Mouse (Mus musculus): ENCODE results near the gene Foxj2.
A peak's percentile ranks its signal among the peaks of the same experiment; 100 is the strongest.

The Foxj2 gene

GRCm38 (mm10) chr6:122819306-122820070, at the start of gene Foxj2:
Foxj2 (plus strand) TSS chr6:122819914.
- DNase-seq (ENCODE audit: low read depth) = peak; percentile 87

DNA sequence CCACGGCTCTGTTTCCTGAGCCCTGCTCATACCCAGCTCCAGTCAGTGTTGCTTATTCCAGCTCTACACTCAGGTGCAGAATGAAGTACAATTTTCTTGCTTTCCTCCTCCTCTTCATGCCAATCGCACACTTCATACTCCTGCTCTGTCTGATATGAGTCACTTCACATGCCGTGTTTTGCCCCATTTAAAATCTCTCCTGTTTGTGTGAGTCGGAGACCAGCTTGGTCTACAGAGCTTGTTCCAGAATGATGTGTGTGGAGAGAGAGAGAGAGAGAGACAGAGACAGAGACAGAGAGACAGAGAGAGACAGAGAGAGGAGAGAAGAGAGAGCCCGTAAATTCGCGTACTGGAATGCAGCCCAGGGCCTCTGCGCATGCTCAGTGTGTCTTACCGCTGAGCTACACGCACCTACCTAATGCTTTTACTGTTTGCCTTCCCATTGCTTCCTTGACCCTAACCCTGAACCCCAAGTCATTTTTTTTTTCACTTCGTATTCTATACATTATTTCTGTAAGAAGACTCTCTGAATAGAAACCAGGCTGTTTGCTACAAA, 48.9 kb upstream of the Foxj2 start:
- DNase-seq (ENCODE audit: low read depth) = peak; percentile 28

DNA sequence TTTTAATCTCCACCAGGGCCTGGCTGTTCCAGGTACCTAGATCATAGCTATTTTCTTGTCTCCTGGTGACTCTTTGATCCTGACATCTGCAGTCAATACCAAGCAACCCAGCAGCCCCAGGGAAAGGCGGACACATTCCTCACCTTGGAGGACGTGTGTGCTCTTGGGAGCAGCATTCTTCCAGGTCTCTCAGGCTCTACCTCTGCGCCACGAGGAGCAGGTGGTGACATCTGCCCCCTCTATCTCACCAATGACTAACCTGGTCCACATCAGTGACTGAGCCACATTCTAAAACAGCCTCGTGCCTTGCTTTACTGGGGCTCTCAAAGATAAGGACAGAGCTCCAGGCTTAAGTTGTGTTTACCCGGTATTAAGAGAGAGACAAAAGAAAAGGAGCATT, 47.0 kb upstream of the Foxj2 start:
- DNase-seq (ENCODE audit: low read depth) = no peak

DNA sequence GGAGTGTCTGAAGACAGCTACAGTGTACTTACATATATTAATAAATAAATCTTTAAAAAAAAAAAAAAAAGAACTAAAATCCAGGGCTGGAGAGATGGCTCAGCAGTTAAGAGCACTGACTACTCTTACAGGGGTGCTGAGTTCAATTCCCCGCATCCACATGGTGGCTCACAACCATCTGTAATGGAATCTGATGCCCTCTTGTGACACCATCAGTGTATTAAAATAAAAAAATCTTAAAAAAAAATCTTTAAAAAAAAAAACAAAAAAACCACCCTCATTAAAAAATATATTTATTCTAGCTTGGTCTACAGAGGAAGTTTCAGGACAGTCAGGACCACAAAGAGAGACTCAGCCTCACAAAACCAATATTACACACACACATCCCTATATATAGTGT, 45.4 kb upstream of the Foxj2 start:
- DNase-seq (ENCODE audit: low read depth) = no peak

DNA sequence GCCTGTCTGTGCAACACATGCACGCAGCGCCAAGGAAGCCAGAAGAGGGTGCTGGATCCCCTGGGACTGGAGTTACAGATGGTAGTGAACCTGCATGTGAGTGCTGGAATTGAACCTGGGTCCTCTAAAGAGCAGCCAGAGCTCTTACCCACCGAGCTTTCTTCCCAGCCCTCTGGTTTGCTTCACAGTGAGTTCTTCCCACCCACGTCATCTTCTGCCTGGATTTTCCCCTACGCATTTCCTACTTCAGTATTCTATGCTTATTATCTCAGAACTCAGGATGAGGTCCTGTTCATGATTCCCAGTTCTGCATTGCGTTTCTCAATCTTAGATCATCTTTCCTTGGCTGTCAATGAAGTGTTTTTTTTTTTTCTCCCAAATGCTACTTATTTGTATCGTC, 43.7 kb upstream of the Foxj2 start:
- no peak for DNase-seq (ENCODE audit: low read depth)

DNA sequence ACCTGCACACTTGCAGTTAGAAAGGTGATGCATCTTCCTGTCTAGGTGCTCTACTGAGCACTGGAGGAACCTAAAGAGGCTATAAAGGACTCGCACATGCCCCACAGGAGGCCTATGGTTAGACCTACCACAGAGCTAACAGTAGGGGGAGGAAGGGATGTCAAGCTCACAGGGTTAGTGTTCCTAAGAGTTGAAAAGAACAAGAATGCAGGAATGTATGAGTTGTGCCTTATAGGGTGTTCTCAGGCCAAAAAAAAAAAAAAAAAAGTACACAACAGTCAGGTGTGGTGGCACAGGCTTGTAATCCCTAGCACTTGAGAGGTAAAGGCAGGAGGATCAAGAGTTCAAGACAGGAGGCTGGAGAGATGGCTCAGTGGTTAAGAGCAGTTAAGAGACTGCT, 39.8 kb upstream of the Foxj2 start:
- no peak for DNase-seq (ENCODE audit: low read depth)

DNA sequence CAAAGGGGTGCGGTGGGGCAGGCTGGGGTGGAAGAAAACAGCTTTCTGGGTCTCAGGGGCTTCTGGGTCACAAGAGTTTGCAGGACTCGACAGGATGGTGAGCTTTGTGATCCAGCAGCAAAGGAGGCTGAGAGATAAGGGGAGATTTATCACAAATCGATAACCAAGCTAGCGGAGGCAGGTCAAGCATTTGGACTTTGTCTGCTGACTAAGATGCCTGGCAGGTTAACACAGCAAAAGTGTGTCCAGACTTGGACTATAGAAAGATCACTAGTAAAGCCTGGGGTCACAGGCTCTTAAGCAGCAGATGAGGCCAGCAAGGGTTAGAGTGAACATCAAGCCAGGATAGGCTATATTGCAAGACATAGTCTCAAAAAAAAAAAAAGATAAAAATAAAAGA, 38.5 kb upstream of the Foxj2 start:
- DNase-seq (ENCODE audit: low read depth) = no peak

- peak; percentile 78 for DNase-seq (ENCODE audit: low read depth)
Observed at GRCm38 (mm10) chr6:122782164-122782563, 37.5 kb upstream of the Foxj2 start.

DNA sequence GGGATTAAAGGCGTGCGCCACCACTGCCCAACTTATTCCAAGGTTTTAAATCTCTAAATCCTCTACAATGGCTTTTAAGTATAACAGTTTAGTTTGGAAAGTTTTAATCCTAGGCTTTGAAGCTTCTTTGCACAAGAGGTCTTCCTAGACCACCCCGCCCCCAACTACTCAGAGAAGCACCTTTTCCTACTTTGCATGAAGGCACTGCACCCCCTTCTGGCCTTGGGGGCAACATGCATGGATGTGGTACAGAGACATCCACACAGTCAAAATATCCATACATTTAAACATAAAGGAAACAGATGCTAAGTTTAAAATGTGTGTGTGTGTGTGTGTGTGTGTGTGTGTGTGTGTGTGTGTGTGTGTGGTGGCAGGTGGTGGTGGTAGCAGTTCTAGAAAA, 34.8 kb upstream of the Foxj2 start:
- peak; percentile 44 for DNase-seq (ENCODE audit: low read depth)

- peak; percentile 81 for DNase-seq (ENCODE audit: low read depth)
Observed at GRCm38 (mm10) chr6:122786275-122786674, 33.4 kb upstream of the Foxj2 start.

DNA sequence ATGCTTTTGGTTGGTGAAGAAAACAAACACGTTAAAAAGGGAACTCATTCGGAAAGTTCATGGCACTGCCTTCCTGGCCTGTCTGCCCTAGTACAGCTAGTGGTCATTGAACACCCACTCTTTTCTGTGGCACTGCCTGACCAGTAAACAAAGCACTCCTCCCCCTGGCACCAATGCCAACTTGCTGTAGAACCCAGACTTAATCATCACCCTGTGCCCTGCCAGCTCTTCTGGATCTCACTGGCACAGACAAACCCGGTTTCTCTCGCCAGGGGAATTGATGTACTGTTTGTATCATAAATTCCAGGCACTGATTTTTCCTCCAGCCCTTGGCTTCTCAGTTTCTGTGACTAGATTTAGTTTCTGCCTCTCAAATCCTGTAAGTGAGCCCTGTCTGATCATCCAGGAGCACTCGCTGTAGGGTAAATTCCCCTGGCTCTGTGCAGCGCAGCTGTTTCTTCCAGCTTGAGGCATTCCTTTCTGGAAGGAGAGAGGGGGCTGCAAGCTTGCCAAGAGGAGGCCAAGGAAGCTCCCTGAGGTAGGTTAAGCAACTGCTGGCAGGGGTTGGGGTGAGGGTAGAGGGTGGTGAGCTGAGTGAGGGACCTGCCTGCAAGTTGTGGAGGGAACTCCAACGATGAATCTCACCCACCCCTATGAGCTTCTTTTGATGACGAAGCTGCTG, 24.3 kb upstream of the Foxj2 start:
- peak; percentile 59 for DNase-seq (ENCODE audit: low read depth)

GRCm38 (mm10) chr6:122800640-122801300, 18.9 kb upstream of the Foxj2 start:
- no peak for DNase-seq (ENCODE audit: low read depth)

- no peak for DNase-seq (ENCODE audit: low read depth)
Observed at GRCm38 (mm10) chr6:122801301-122801800, 18.4 kb upstream of the Foxj2 start, which contains the start of gene Slc2a3. Slc2a3 (minus strand) TSS chr6:122801640.

GRCm38 (mm10) chr6:122801801-122802514, 17.8 kb upstream of the Foxj2 start:
- DNase-seq (ENCODE audit: low read depth) = no peak

- peak; percentile 89 for DNase-seq (ENCODE audit: low read depth)
Observed at GRCm38 (mm10) chr6:122804418-122804817, 15.3 kb upstream of the Foxj2 start.

DNA sequence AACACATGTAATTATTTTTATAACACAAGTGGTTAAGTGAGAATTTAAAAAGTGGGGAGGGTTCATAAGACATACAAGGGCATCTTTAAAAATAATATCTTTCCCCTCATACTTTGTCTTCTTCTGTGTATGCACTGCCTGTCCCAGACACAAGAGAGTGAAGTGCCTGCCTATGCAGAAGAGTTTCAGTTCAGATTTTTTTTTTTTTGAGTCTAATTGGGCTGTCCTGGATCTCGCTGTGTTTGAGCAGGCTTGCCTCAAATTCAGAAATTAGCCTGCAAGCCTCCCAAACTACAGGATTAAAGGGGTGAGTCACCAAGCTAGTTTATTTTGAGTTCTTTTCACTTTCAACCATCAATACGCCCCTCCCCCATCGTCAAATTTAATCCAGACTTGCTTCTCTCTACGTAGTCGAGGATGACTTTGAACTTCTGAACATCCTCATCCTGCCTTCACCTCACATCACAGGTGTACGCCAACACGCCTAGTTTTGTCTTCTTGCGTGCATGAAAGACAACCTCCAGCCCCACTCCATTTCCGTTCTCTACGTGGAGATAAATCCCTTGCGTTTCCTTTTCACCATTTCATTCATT, 9.6 kb upstream of the Foxj2 start:
- peak; percentile 80 for DNase-seq (ENCODE audit: low read depth)

DNA sequence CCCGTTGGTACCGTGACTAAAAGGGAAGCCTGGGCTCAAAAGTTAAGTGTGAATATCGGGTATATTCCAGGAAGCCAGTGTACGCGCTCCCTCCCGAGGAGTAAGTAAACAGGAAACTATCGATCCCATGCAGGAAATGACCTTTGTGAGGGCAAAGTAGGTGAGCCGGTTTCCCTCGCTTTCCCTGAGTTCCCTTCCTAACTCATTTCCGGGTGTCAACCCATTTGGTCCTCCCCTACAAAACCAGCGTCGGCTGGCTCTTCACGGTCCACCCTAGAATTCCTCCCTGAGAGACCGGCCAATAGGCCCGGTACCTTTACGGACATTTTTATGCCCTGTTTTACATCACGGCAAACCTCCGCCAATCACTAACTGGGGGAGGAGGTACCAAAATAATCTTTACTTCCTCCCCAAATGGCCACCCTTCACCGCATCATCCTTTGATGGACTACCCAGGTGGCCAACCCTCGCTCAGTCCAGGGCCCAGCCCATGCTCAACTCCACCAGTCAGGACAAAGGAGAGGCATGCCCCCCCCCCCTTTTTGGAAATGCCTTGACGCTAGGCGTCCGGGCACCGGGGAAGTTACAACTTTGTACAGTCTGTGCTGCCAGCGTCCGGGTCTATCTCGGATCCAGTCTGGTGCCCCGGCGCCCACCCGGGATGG, 9.0 kb upstream of the Foxj2 start:
- DNase-seq (ENCODE audit: low read depth) = peak; percentile 99

- DNase-seq (ENCODE audit: low read depth) = peak; percentile 96
Observed at GRCm38 (mm10) chr6:122811280-122811652, 8.4 kb upstream of the Foxj2 start.

DNA sequence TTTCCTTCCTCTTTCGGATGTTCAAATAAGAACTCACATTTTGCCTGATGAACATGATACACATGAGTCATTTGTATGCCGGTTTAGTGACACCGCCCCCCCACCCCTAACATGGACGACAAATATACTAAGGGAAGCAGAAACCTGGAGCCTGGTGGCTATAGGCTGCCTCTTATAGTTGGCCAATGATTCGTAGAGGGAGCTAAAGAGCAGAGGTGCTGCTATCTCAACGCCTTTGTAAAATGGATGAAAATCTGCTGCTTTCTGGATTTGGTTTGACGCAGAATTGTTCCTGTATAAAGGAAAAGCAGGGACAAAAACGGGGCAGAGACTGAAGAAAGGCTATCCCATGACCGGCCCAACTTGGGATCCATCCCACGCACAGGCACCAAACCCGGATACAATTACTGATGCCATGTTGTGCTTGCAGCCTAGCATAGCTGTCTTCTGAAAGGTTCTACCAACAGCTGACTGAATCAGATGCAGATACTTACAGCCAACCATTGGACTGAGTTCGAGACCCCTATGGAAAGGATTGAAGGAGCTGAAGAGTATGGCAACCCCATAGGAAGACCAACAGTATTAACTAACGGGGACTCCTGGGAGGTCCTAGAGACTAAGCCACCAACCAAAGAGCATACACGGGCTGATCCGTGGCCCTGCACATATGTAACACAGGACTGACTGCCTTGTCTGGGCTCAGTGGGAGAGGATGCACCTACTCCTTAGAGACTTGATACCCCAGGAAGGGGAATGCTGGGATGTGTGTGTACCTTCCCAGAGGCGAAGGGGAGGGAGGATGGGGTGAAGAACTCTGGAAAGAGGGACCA, 7.7 kb upstream of the Foxj2 start:
- peak; percentile 88 for DNase-seq (ENCODE audit: low read depth)

DNA sequence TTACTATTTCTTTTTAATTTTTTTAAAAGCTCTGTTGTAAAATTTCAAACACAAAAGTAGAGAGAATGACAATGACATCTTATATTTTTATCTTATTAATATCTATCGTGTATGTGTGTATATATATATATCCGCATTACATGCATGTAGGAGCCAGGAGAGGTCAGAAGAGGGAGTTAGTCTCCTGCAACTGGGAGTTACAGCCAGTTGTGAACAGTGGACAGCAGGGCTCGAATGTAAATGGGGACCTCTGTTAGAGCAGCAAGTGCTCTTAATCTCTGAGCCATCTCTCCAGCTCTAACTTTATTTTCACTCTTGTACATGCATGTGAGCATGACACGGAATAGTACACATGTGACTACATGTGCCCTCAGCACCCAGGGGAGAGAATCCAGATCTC, 7.0 kb upstream of the Foxj2 start:
- peak; percentile 23 for DNase-seq (ENCODE audit: low read depth)
